Mouse (Mus musculus): ENCODE results near the gene Csnka2ip. TPM values are rescaled to one million over a fixed set of nuclear protein-coding genes. Genes with fewer than 3 reads are reported as not detected.

Gene Csnka2ip
- polyA plus RNA-seq (2012; fragmentation: generic; extraction: Trizol) = not detected

DNA sequence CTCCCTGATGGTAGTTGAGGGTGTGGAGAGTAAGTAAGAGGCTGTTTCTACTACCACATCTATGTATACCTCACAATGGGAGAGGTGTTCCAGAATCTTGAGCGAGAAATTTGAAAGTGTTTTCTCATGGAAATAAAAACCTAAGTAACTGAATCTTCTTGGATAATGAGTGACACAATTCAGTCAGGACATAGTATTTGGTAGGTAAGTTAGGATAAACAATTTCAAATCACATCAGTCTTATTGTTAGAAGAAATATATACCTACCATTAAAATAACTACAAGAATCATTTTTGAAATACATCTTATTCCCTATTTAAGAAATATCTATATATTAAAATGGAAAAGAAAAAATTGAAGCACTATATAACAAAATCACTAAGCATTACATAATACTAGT is at the start of gene Csnka2ip:
Gene Csnka2ip (minus strand): TSS at position 101 of the 400 bp plus-strand sequence.
- H3K4me2 ChIP-seq (ENCODE audit: low read depth) = no peak within 1 kb of the TSS
- TF ChIP-seq E2F4 (IDR thresholded peaks at IDR 0.05; ENCODE audit: insufficient read depth) (no peak), POLR2A (IDR thresholded peaks at IDR 0.05; ENCODE audit: insufficient read length, low read depth) (no peak), TCF12 (IDR thresholded peaks at IDR 0.05; ENCODE audit: insufficient read depth, poor library complexity, severe bottlenecking) (no peak), POLR2AphosphoS2 (IDR thresholded peaks at IDR 0.05; ENCODE audit: insufficient read length, low read depth) (no peak), MYOG (IDR thresholded peaks at IDR 0.05; ENCODE audit: control insufficient read depth in 1 of 3, insufficient read depth in 1 of 3, insufficient read length in 2 of 3, low read depth in 2 of 3) (no peak), TCF3 (IDR thresholded peaks at IDR 0.05; ENCODE audit: insufficient read length, low read depth) (no peak), SRF (IDR thresholded peaks at IDR 0.05; ENCODE audit: control insufficient read depth, insufficient read length, low read depth) (no peak), MYOD1 (IDR thresholded peaks at IDR 0.05; ENCODE audit: control insufficient read depth in 1 of 3, insufficient read length in 2 of 3, low read depth in 2 of 3) (no peak), MAX (IDR thresholded peaks at IDR 0.05; ENCODE audit: low read depth) (no peak), CEBPB (IDR thresholded peaks at IDR 0.05; ENCODE audit: insufficient read depth, poor library complexity, severe bottlenecking) (no peak), USF1 (IDR thresholded peaks at IDR 0.05; ENCODE audit: low read depth) (no peak), REST (IDR thresholded peaks at IDR 0.05; ENCODE audit: insufficient read depth, insufficient read length) (no peak)
- H3K27me3 ChIP-seq (ENCODE audit: control insufficient read depth, insufficient read depth, insufficient read length) = no peaks in the 10 kb centered on the region
- H3K79me2 ChIP-seq (ENCODE audit: control insufficient read depth, insufficient read depth) = no peaks in the 10 kb centered on the region
- no peak within 1 kb of the TSS for H3K4me3 ChIP-seq
- no peak within 1 kb of the TSS for H3ac ChIP-seq (ENCODE audit: control insufficient read depth, insufficient read length)
- no peaks in the 10 kb centered on the region for H3K36me3 ChIP-seq (ENCODE audit: control insufficient read depth, insufficient read depth)

DNA sequence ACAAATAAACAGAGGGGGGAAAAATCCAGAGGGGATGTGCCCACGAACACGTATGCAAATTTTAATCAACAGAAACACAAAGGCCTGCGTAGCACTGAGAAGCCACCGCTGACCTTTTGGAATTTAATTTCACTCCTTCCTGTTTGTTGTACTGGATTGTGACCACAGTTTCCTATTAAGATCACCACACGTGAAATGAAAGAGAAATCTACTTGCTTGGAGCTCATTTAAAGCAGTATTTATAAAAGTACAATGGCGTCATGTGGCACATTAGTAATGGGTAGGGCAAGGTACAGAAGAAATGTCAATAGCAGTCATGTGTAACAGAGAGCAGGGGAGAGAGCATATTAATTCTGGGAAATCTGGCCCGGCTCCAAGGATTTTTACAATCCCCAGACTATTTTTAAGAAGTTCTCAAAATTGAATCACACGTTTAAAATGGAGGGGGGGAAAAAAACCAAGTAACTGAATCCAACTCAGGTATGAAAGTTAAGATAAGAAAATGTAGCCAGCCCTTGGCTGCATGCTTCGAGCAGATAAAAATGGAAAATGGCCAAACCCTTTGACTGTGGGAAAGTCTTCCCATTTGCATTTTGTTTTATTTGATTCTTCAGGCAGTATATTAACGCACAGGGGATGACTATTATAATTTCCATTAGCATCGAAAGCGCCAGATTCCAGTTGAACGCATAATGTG is 47.5 kb upstream of the Csnka2ip start:
- TF ChIP-seq MYOD1 (IDR thresholded peaks at IDR 0.05; ENCODE audit: control insufficient read depth in 1 of 3, insufficient read length in 2 of 3, low read depth in 2 of 3) (no peak), USF1 (IDR thresholded peaks at IDR 0.05; ENCODE audit: low read depth) (no peak), TCF3 (IDR thresholded peaks at IDR 0.05; ENCODE audit: insufficient read length, low read depth) (no peak), MYOG (IDR thresholded peaks at IDR 0.05; ENCODE audit: control insufficient read depth in 1 of 3, insufficient read depth in 1 of 3, insufficient read length in 2 of 3, low read depth in 2 of 3) (no peak), POLR2AphosphoS2 (IDR thresholded peaks at IDR 0.05; ENCODE audit: insufficient read length, low read depth) (no peak), E2F4 (IDR thresholded peaks at IDR 0.05; ENCODE audit: insufficient read depth) (no peak), TCF12 (IDR thresholded peaks at IDR 0.05; ENCODE audit: insufficient read depth, poor library complexity, severe bottlenecking) (no peak), REST (IDR thresholded peaks at IDR 0.05; ENCODE audit: insufficient read depth, insufficient read length) (no peak), CEBPB (IDR thresholded peaks at IDR 0.05; ENCODE audit: insufficient read depth, poor library complexity, severe bottlenecking) (no peak), MAX (IDR thresholded peaks at IDR 0.05; ENCODE audit: low read depth) (no peak), SRF (IDR thresholded peaks at IDR 0.05; ENCODE audit: control insufficient read depth, insufficient read length, low read depth) (no peak), POLR2A (IDR thresholded peaks at IDR 0.05; ENCODE audit: insufficient read length, low read depth) (no peak)
- Histone ChIP-seq H3K4me3 (no peak overlapping the region), H3K27me3 (ENCODE audit: control insufficient read depth, insufficient read depth, insufficient read length) (no peaks in the 10 kb centered on the region), H3K4me2 (ENCODE audit: low read depth) (no peak overlapping the region), H3K79me2 (ENCODE audit: control insufficient read depth, insufficient read depth) (no peaks in the 10 kb centered on the region), H3ac (ENCODE audit: control insufficient read depth, insufficient read length) (no peak overlapping the region), H3K36me3 (ENCODE audit: control insufficient read depth, insufficient read depth) (no peaks in the 10 kb centered on the region)

DNA sequence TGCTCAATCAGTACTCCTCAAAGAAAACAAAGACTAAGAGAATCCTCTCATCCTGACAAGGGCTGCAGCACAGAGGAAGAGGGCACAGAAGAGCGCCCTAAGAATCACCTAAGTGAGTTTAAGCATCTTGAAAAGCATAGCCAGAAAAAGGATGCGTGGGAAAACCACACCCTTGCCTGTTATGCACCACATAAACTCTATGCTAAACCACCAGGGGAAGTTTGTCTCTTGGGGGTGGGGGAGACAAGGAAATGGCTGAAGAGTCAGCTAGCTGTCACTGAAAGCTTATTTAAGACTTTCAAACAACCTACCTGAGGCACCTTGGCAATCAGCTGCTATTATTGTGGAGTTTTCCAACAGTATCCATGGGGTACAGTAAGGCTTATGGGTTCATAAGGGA is 45.6 kb upstream of the Csnka2ip start:
- Histone ChIP-seq H3K4me3 (no peak overlapping the region), H3ac (ENCODE audit: control insufficient read depth, insufficient read length) (no peak overlapping the region), H3K36me3 (ENCODE audit: control insufficient read depth, insufficient read depth) (no peaks in the 10 kb centered on the region), H3K4me2 (ENCODE audit: low read depth) (no peak overlapping the region), H3K27me3 (ENCODE audit: control insufficient read depth, insufficient read depth, insufficient read length) (no peaks in the 10 kb centered on the region), H3K79me2 (ENCODE audit: control insufficient read depth, insufficient read depth) (no peaks in the 10 kb centered on the region)
- TF ChIP-seq E2F4 (IDR thresholded peaks at IDR 0.05; ENCODE audit: insufficient read depth) (no peak), POLR2A (IDR thresholded peaks at IDR 0.05; ENCODE audit: insufficient read length, low read depth) (no peak), MYOG (IDR thresholded peaks at IDR 0.05; ENCODE audit: control insufficient read depth in 1 of 3, insufficient read depth in 1 of 3, insufficient read length in 2 of 3, low read depth in 2 of 3) (no peak), SRF (IDR thresholded peaks at IDR 0.05; ENCODE audit: control insufficient read depth, insufficient read length, low read depth) (no peak), TCF3 (IDR thresholded peaks at IDR 0.05; ENCODE audit: insufficient read length, low read depth) (no peak), TCF12 (IDR thresholded peaks at IDR 0.05; ENCODE audit: insufficient read depth, poor library complexity, severe bottlenecking) (no peak), POLR2AphosphoS2 (IDR thresholded peaks at IDR 0.05; ENCODE audit: insufficient read length, low read depth) (no peak), MYOD1 (IDR thresholded peaks at IDR 0.05; ENCODE audit: control insufficient read depth in 1 of 3, insufficient read length in 2 of 3, low read depth in 2 of 3) (no peak), MAX (IDR thresholded peaks at IDR 0.05; ENCODE audit: low read depth) (no peak), USF1 (IDR thresholded peaks at IDR 0.05; ENCODE audit: low read depth) (no peak), CEBPB (IDR thresholded peaks at IDR 0.05; ENCODE audit: insufficient read depth, poor library complexity, severe bottlenecking) (no peak), REST (IDR thresholded peaks at IDR 0.05; ENCODE audit: insufficient read depth, insufficient read length) (no peak)

GRCm38 (mm10) chr16:64635110-64635509 is 32.9 kb upstream of the Csnka2ip start:
- H3K36me3 ChIP-seq (ENCODE audit: control insufficient read depth, insufficient read depth) = no peaks in the 10 kb centered on the region
- no peaks in the 10 kb centered on the region for H3K79me2 ChIP-seq (ENCODE audit: control insufficient read depth, insufficient read depth)
- H3ac ChIP-seq (ENCODE audit: control insufficient read depth, insufficient read length) = no peak overlapping the region
- H3K4me3 ChIP-seq = no peak overlapping the region
- no peaks in the 10 kb centered on the region for H3K27me3 ChIP-seq (ENCODE audit: control insufficient read depth, insufficient read depth, insufficient read length)
- H3K4me2 ChIP-seq (ENCODE audit: low read depth) = no peak overlapping the region
- no peak for TF ChIP-seq MYOD1 (IDR thresholded peaks at IDR 0.05; ENCODE audit: control insufficient read depth in 1 of 3, insufficient read length in 2 of 3, low read depth in 2 of 3)
- TF ChIP-seq POLR2A (IDR thresholded peaks at IDR 0.05; ENCODE audit: insufficient read length, low read depth) = no peak
- TF ChIP-seq TCF3 (IDR thresholded peaks at IDR 0.05; ENCODE audit: insufficient read length, low read depth) = no peak
- TF ChIP-seq TCF12 (IDR thresholded peaks at IDR 0.05; ENCODE audit: insufficient read depth, poor library complexity, severe bottlenecking) = no peak
- TF ChIP-seq MAX (IDR thresholded peaks at IDR 0.05; ENCODE audit: low read depth) = no peak
- no peak for TF ChIP-seq MYOG (IDR thresholded peaks at IDR 0.05; ENCODE audit: control insufficient read depth in 1 of 3, insufficient read depth in 1 of 3, insufficient read length in 2 of 3, low read depth in 2 of 3)
- TF ChIP-seq E2F4 (IDR thresholded peaks at IDR 0.05; ENCODE audit: insufficient read depth) = no peak
- no peak for TF ChIP-seq SRF (IDR thresholded peaks at IDR 0.05; ENCODE audit: control insufficient read depth, insufficient read length, low read depth)
- TF ChIP-seq USF1 (IDR thresholded peaks at IDR 0.05; ENCODE audit: low read depth) = no peak
- TF ChIP-seq REST (IDR thresholded peaks at IDR 0.05; ENCODE audit: insufficient read depth, insufficient read length) = no peak
- TF ChIP-seq CEBPB (IDR thresholded peaks at IDR 0.05; ENCODE audit: insufficient read depth, poor library complexity, severe bottlenecking) = no peak
- TF ChIP-seq POLR2AphosphoS2 (IDR thresholded peaks at IDR 0.05; ENCODE audit: insufficient read length, low read depth) = no peak

Data from myocyte (in vitro differentiated cells).